Mouse (Mus musculus): ENCODE data around the gene Lrrc75b. TPM values are rescaled to one million over a fixed set of nuclear protein-coding genes. Genes with fewer than 3 reads are reported as not detected.
A peak's percentile ranks its signal among the peaks of the same experiment; 100 is the strongest.

Gene Lrrc75b
- total and polyA plus RNA-seq, 2 experiments from 2014 or later: 37.5 to 41.4 TPM

- no peak for DNase-seq (ENCODE audit: low spot score)
- Histone ChIP-seq H3K9ac (replicated peaks; ENCODE audit: low read length, poor library complexity, severe bottlenecking) (no peak overlapping the region), H3K27me3 (ENCODE audit: insufficient read depth, low read length) (no peaks in the 10 kb centered on the region), H3K9me3 (ENCODE audit: low read length) (no peaks in the 10 kb centered on the region), H3K4me3 (ENCODE audit: low read depth, low read length) (no peak overlapping the region), H3K4me2 (ENCODE audit: low read depth, low read length, poor library complexity, severe bottlenecking) (no peak overlapping the region), H3K36me3 (ENCODE audit: insufficient read depth, low read length) (no peaks in the 10 kb centered on the region), H3K27ac (ENCODE audit: low read depth, low read length) (no peak overlapping the region), H3K4me1 (ENCODE audit: insufficient read depth, low read length) (peaks cover 2% of the 10 kb centered on the region)
- ATAC-seq (ENCODE audit: low FRiP score): no peak
- 82% methylated on average over 5 of the region's 5 CpGs for WGBS
- peak; percentile 24 for TF ChIP-seq CTCF (IDR thresholded peaks at IDR 0.05)
Measured at GRCm38 (mm10) chr10:75566321-75566720, 6.2 kb upstream of the Lrrc75b start.

GRCm38 (mm10) chr10:75565906-75566305, 5.8 kb upstream of the Lrrc75b start:
- H3K27me3 ChIP-seq (ENCODE audit: insufficient read depth, low read length): no peaks in the 10 kb centered on the region
- H3K36me3 ChIP-seq (ENCODE audit: insufficient read depth, low read length): no peaks in the 10 kb centered on the region
- no peak for ATAC-seq (ENCODE audit: low FRiP score)
- H3K4me3 ChIP-seq (ENCODE audit: low read depth, low read length): no peak overlapping the region
- peaks cover 6% of the 10 kb centered on the region for H3K4me1 ChIP-seq (ENCODE audit: insufficient read depth, low read length)
- WGBS: 83% methylated on average over 7 of the region's 7 CpGs
- no peaks in the 10 kb centered on the region for H3K9me3 ChIP-seq (ENCODE audit: low read length)
- H3K27ac ChIP-seq (ENCODE audit: low read depth, low read length): no peak overlapping the region
- DNase-seq (ENCODE audit: low spot score): no peak
- no peak overlapping the region for H3K4me2 ChIP-seq (ENCODE audit: low read depth, low read length, poor library complexity, severe bottlenecking)
- TF ChIP-seq CTCF (IDR thresholded peaks at IDR 0.05): no peak
- no peak overlapping the region for H3K9ac ChIP-seq (replicated peaks; ENCODE audit: low read length, poor library complexity, severe bottlenecking)

- Histone ChIP-seq H3K9me3 (ENCODE audit: low read length) (no peaks in the 10 kb centered on the region), H3K27me3 (ENCODE audit: insufficient read depth, low read length) (no peaks in the 10 kb centered on the region), H3K4me3 (ENCODE audit: low read depth, low read length) (no peak overlapping the region), H3K27ac (ENCODE audit: low read depth, low read length) (no peak overlapping the region), H3K9ac (replicated peaks; ENCODE audit: low read length, poor library complexity, severe bottlenecking) (no peak overlapping the region), H3K4me2 (ENCODE audit: low read depth, low read length, poor library complexity, severe bottlenecking) (no peak overlapping the region), H3K4me1 (ENCODE audit: insufficient read depth, low read length) (peaks cover 11% of the 10 kb centered on the region), H3K36me3 (ENCODE audit: insufficient read depth, low read length) (no peaks in the 10 kb centered on the region)
- DNase-seq (ENCODE audit: low spot score) (no peak), ATAC-seq (ENCODE audit: low FRiP score) (no peak)
- 72% methylated on average over 6 of the region's 6 CpGs for WGBS
- TF ChIP-seq CTCF (IDR thresholded peaks at IDR 0.05): no peak
Measured at GRCm38 (mm10) chr10:75565436-75565835, 5.3 kb upstream of the Lrrc75b start.

GRCm38 (mm10) chr10:75564687-75565265, 4.6 kb upstream of the Lrrc75b start:
- H3K9ac ChIP-seq (replicated peaks; ENCODE audit: low read length, poor library complexity, severe bottlenecking): no peak overlapping the region
- 89% methylated on average over 12 of the region's 12 CpGs for WGBS
- H3K4me1 ChIP-seq (ENCODE audit: insufficient read depth, low read length): peaks cover 12% of the 10 kb centered on the region
- H3K27me3 ChIP-seq (ENCODE audit: insufficient read depth, low read length): no peaks in the 10 kb centered on the region
- no peaks in the 10 kb centered on the region for H3K36me3 ChIP-seq (ENCODE audit: insufficient read depth, low read length)
- DNase-seq (ENCODE audit: low spot score): no peak
- no peak overlapping the region for H3K27ac ChIP-seq (ENCODE audit: low read depth, low read length)
- TF ChIP-seq CTCF (IDR thresholded peaks at IDR 0.05): no peak
- no peaks in the 10 kb centered on the region for H3K9me3 ChIP-seq (ENCODE audit: low read length)
- no peak overlapping the region for H3K4me3 ChIP-seq (ENCODE audit: low read depth, low read length)
- no peak overlapping the region for H3K4me2 ChIP-seq (ENCODE audit: low read depth, low read length, poor library complexity, severe bottlenecking)
- no peak for ATAC-seq (ENCODE audit: low FRiP score)

- Histone ChIP-seq H3K9ac (replicated peaks; ENCODE audit: low read length, poor library complexity, severe bottlenecking) (no peak overlapping the region), H3K27ac (ENCODE audit: low read depth, low read length) (no peak overlapping the region), H3K9me3 (ENCODE audit: low read length) (no peaks in the 10 kb centered on the region), H3K36me3 (ENCODE audit: insufficient read depth, low read length) (no peaks in the 10 kb centered on the region), H3K4me3 (ENCODE audit: low read depth, low read length) (no peak overlapping the region), H3K27me3 (ENCODE audit: insufficient read depth, low read length) (no peaks in the 10 kb centered on the region), H3K4me1 (ENCODE audit: insufficient read depth, low read length) (peaks cover 20% of the 10 kb centered on the region), H3K4me2 (ENCODE audit: low read depth, low read length, poor library complexity, severe bottlenecking) (no peak overlapping the region)
- no peak for ATAC-seq (ENCODE audit: low FRiP score)
- DNase-seq (ENCODE audit: low spot score): no peak
- TF ChIP-seq CTCF (IDR thresholded peaks at IDR 0.05): no peak
- WGBS: 90% methylated on average over 8 of the region's 8 CpGs
Measured at GRCm38 (mm10) chr10:75562596-75562995, 2.5 kb upstream of the Lrrc75b start.

- Histone ChIP-seq H3K9me3 (ENCODE audit: low read length) (no peaks in the 10 kb centered on the region), H3K4me3 (ENCODE audit: low read depth, low read length) (peak within 1 kb of the TSS; percentile 69), H3K4me1 (ENCODE audit: insufficient read depth, low read length) (peaks cover 27% of the 10 kb centered on the region), H3K4me2 (ENCODE audit: low read depth, low read length, poor library complexity, severe bottlenecking) (peak within 1 kb of the TSS; percentile 83), H3K9ac (replicated peaks; ENCODE audit: low read length, poor library complexity, severe bottlenecking) (peak within 1 kb of the TSS; percentile 97), H3K27me3 (ENCODE audit: insufficient read depth, low read length) (no peaks in the 10 kb centered on the region), H3K36me3 (ENCODE audit: insufficient read depth, low read length) (peaks cover 8% of the 10 kb centered on the region), H3K27ac (ENCODE audit: low read depth, low read length) (peak within 1 kb of the TSS; percentile 99)
- TF ChIP-seq CTCF (IDR thresholded peaks at IDR 0.05): no peak
- DNase-seq (ENCODE audit: low spot score) (no peak), ATAC-seq (ENCODE audit: low FRiP score) (no peak)
- WGBS: 51% methylated on average over 10 of the region's 10 CpGs
Measured at GRCm38 (mm10) chr10:75561071-75561654, 1.0 kb upstream of the Lrrc75b start, which contains the start of gene Ggt1. Ggt1 (plus strand) TSS chr10:75561604.

All from midbrain, postnatal 0 days (tissue).